Mouse (Mus musculus): ENCODE results near the gene Crim1. TPM values are rescaled to one million over a fixed set of nuclear protein-coding genes. Genes with fewer than 3 reads are reported as not detected.

Crim1 gene
- 10 to 100 TPM; 56.6 to 60.5 TPM for total RNA-seq (2021)

DNA sequence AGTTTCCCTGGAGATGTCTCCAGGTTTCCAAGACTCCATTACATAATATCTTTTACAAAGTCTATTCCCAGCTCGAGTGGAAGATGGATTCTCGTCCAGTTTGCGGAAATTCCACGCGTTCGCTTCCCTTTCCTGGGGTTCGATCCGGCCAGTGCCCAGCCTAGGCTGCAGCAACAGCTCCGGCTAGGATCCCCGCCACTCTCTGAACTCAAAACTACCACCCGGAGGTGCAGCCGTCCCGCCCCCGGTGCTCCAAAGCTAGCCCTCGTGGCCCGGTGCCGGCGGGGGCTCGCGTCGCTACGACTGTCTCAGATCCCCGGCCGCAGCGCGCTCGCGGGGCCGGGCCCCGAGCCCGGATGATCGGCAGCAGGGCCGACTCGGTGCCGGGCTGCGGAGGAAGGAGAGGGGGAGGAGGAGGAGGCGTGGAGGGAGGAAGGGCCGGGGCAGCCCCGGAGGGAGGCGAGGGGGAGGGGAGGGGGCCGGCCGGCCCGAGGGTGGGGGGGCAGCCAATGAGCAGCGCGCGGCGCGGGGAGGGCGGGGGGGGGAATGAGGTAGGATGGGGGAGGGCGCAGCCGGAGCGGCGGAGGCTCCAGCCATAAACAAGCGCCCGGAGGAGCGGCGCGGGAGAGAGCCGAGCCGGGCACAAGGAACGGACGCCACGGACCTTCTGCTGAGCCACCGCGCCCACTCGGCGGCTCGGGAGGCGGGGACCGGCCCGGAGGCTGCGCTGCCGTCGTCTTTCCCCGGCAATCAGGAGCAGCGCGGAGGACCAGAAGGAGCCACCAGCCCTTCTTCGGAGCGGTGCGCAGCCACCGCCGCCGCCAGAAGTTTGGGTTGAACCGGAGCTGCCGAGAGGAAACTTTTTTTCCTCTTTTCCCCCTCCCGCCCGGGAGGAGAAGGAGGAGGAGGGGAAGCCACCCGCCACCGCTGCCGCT, at the start of gene Crim1:
TSS of gene Crim1 (plus strand) at position 623 of the 935 bp plus-strand sequence.
- intact Hi-C loops (cut with DNase I): loop anchor here (5.0 kb wide), 2 partner anchors 257 to 402 kb away; no protein-coding TSS in a partner anchor
- peak; percentile 50 to 87 for DNase-seq (ENCODE audit: extremely low spot score in 1 of 2, low spot score in 2 of 2)

GRCm38 (mm10) chr17:78151479-78152282, 48.4 kb upstream of the Crim1 start:
- no peak for DNase-seq (ENCODE audit: extremely low spot score in 1 of 2, low spot score in 2 of 2)
- intact Hi-C loops (cut with DNase I): no loop called here

DNA sequence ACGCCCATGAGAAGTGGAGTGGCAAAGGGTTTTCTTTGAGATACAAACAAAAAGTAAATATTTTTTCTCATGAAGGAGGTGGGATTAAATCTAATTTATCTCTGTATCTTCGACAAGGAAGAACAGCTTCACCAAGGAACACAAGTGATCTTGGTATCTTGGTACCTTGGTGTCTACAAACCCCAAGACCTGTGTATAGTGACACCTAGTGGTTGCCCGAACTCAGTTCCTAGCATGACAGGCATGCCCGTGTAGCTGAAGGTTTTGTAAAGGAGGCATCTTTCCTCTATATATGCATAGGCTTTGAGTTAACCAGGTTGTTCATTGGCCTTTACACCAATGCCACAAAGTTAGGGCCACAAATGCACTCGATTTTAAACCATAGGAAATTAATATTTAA, 36.8 kb upstream of the Crim1 start:
- peak; percentile 41 to 48 for DNase-seq (ENCODE audit: extremely low spot score in 1 of 2, low spot score in 2 of 2)
- intact Hi-C loops (cut with DNase I): no loop called here

GRCm38 (mm10) chr17:78163724-78164236, 36.3 kb upstream of the Crim1 start:
- no peak for DNase-seq (ENCODE audit: extremely low spot score in 1 of 2, low spot score in 2 of 2)
- intact Hi-C loops (cut with DNase I): no loop called here

- intact Hi-C loops (cut with DNase I): no loop called here
- no peak for DNase-seq (ENCODE audit: extremely low spot score in 1 of 2, low spot score in 2 of 2)
These were observed 34.2 kb upstream of the Crim1 start for GRCm38 (mm10) chr17:78165855-78166254.

DNA sequence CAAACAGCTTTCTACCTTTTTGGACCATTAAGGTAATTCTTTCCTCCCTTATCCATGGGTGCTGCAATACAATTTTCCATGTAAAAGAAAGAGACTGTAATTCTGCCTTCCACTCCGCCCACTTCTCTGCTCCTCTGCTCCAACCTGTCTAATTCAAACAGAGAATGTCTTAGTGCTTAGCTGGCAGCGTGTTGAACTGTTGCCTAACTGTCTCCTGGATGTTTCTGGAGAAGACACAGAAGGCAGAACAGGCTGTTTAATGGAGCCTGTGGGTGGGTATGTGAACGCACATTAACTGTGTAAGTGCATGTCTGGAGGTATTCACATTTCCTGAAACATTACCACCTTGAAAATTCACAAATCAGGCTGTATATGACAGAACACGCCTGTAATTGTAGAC, 33.5 kb upstream of the Crim1 start:
- no peak for DNase-seq (ENCODE audit: extremely low spot score in 1 of 2, low spot score in 2 of 2)
- intact Hi-C loops (cut with DNase I): no loop called here

DNA sequence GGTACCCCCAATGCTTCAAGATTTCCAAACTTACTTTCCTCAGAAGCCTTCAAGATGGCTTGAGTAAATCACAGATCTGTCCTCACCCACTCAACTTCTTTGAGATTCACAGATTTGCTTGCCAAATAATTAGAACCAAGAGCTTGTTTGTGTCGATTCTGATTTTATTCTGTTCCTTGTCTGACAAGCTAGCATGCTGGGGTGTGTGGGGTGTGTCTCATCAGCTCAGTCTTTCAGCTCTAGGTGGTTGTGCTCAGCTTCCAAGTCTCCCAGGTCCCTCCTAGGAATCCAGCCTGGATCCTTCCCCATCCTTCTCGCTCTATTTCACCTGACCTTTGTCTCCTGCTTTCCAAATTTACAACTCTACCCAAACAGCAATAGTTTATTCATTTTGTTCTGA, 27.7 kb upstream of the Crim1 start:
- no peak for DNase-seq (ENCODE audit: extremely low spot score in 1 of 2, low spot score in 2 of 2)
- intact Hi-C loops (cut with DNase I): no loop called here

- intact Hi-C loops (cut with DNase I): no loop called here
- no peak for DNase-seq (ENCODE audit: extremely low spot score in 1 of 2, low spot score in 2 of 2)
These were observed 19.3 kb upstream of the Crim1 start for GRCm38 (mm10) chr17:78180766-78181165.

- intact Hi-C loops (cut with DNase I): loop anchor here (5.0 kb wide), 1 partner anchor 261 kb away; no protein-coding TSS in a partner anchor
These were observed 3.9 kb upstream of the Crim1 start for GRCm38 (mm10) chr17:78196184-78196583.

DNA sequence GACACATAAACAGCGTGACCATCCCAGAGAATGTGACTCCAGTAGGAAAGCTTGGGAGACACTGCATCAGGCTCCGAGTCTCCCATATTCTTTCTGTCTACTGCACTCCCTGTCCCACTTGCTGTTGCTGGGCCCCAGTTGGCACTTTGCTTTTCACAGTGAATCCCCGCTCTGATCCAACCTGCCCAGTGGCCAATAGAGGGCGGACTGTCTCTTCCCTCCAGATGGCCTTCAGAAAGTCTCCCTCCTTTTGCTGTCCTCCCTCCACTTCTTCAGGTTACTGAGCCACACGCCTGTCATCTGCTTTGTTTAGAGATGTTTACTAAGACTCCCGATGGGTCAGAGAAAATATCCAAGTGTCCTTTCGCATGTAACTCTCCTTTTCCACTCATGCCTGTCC, 2.9 kb upstream of the Crim1 start:
- intact Hi-C loops (cut with DNase I): loop anchor here (5.0 kb wide), 1 partner anchor 260 kb away; no protein-coding TSS in a partner anchor
- DNase-seq (ENCODE audit: extremely low spot score in 1 of 2, low spot score in 2 of 2): peak in 1 of 2 experiments; percentile 50

More at GRCm38 (mm10) chr17:78196184-78196583, 3.9 kb upstream of the Crim1 start:
- DNase-seq (ENCODE audit: extremely low spot score in 1 of 2, low spot score in 2 of 2): no peak

DNA sequence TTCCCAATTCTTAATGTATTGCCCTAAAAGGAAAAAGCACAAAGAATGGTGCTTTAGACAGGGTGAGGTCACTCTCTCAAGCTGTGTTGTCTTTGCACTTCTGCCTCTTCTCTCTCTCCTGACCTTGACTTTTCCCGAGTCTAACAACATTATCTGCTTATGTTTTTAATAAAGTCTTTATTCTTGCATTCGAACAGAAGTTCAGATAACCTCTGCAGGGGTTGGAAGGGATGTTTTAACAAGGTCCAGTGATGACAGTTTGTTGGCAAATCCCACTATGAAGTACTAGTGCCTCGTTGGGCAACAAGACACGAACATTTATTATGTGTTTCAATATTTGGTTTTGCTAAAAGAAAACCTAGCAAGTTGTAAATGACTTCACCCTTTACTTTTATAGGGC, 1.9 kb upstream of the Crim1 start:
- intact Hi-C loops (cut with DNase I): loop anchor here (5.0 kb wide), 1 partner anchor 259 kb away; no protein-coding TSS in a partner anchor
- no peak for DNase-seq (ENCODE audit: extremely low spot score in 1 of 2, low spot score in 2 of 2)

GRCm38 (mm10) chr17:78198820-78199219, 1.2 kb upstream of the Crim1 start:
- intact Hi-C loops (cut with DNase I): loop anchor here (5.0 kb wide), 1 partner anchor 258 kb away; no protein-coding TSS in a partner anchor
- DNase-seq (ENCODE audit: extremely low spot score in 1 of 2, low spot score in 2 of 2): no peak

DNA sequence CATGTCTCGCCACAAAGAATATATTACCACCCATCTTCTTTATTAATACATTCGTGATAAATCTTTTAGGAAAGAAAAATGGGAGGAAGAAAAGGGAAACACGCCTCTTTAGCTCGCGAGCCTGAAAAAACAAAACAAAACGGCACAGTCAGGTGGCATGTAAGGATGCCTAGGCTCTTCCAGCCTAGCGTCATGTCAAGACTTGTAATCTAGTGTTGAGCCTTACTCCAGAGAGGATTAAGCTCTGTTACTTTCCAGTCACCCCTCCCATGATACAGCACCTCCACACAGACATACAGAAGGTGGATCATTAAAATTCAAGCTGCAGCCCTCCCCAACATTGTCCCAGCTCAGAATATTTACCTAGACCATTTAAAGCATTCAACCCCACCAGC, 820 bp upstream of the Crim1 start:
- intact Hi-C loops (cut with DNase I): loop anchor here (5.0 kb wide), 1 partner anchor 258 kb away; no protein-coding TSS in a partner anchor
- no peak for DNase-seq (ENCODE audit: extremely low spot score in 1 of 2, low spot score in 2 of 2)

GRCm38 (mm10) chr17:78200561-78201220, 643 bp downstream of the Crim1 start:
- intact Hi-C loops (cut with DNase I): loop anchor here (5.0 kb wide), 1 partner anchor 402 kb away; no protein-coding TSS in a partner anchor
- DNase-seq (ENCODE audit: extremely low spot score in 1 of 2, low spot score in 2 of 2): peak in 1 of 2 experiments; percentile 72

DNA sequence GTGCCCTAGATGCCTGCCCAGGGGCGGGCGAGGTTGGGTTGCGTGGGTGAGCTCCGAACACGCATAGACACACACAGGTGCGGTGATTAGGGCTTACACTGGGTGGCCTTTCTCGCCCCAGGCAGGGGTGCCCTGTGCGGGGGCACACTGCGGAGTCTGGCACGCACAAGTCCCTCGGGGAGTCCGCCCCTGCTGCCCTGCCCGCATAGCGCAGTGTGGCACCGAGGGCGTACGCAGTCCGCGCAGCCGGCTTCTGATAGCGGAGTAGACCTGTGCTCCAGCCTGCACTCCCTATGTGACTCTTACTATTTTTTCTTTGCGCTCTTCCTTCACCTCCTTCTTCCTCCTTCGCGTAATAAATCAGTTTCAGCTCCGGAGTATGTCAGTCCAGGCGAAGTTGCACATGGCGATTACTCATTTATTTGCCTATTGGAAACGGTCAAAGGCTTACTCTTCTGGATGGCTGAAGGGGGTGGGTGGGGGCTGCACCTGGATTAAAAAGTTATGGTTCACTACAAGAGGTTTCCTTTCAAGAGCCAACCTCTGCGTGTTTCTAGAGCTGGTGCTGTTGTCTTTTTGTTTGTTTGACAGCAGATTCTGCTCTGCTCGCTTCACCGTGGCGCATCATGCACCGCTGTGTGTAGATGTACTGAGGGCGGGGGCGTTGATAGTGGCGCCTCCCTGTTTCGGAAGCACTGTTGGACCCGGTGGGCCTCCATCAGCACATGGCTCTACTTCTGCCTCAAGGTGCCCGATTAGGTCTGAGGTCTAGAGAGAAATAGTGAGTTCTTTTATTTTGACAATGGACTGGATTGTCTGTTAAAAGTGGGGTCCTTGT, 1.4 kb downstream of the Crim1 start:
- intact Hi-C loops (cut with DNase I): loop anchor here (5.0 kb wide), 1 partner anchor 401 kb away; no protein-coding TSS in a partner anchor
- DNase-seq (ENCODE audit: extremely low spot score in 1 of 2, low spot score in 2 of 2): peak in 1 of 2 experiments; percentile 49

DNA sequence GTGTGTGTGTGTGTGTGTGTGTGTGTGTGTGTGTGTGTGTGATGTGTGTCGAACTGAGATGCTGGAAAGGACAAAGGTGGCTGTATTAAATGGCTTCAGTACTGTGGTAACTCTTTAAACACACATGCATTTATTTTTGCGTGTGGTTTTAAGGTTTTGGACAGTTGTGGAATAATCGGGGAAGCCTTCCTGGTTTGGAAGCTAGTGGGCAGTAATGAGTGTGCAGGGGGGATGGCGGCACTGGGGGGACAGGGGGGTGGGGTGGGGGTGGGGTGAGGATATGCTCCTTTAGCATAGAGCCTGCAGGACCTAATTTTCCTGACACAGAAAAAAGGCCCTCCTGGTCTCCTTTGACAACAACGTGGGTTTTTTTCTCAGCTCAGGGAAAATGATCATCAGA, 2.2 kb downstream of the Crim1 start:
- intact Hi-C loops (cut with DNase I): loop anchor here (5.0 kb wide), 1 partner anchor 400 kb away; no protein-coding TSS in a partner anchor
- no peak for DNase-seq (ENCODE audit: extremely low spot score in 1 of 2, low spot score in 2 of 2)

DNA sequence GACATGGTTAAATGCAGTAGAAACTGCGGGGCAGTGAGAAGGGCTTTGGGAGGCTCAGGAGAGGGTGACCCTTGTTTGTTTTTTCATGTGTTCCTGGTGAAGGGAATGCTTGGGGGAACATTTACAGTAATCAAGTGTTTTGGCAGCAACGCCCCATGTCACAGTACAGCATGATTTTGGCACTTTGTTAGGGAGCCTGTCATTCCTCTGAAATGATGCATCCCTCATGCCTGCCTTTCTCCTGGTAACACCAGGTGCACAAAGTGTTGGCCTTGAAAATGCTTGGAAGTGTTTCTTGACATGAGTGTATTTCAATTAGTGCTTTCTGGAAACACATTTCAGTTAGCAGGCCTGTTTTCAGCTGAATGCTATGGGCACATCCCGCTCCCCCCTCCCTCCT, 2.7 kb downstream of the Crim1 start:
- DNase-seq (ENCODE audit: extremely low spot score in 1 of 2, low spot score in 2 of 2): no peak
- intact Hi-C loops (cut with DNase I): loop anchor here (5.0 kb wide), 1 partner anchor 400 kb away; no protein-coding TSS in a partner anchor
